Mouse (Mus musculus): ENCODE measurements at regions not wholly inside any gene's neighbourhood (a gene's known extent, or its start where the extent isn't known, plus 50 kb on each side); places are given as distances from the start of the nearest gene placed in this dataset.

- no peak for DNase-seq (ENCODE audit: low spot score)
Measured at GRCm38 (mm10) chr10:17001320-17001719, 721.7 kb upstream of the Cited2 start.

GRCm38 (mm10) chr10:17003123-17003849, 719.7 kb upstream of the Cited2 start:
- DNase-seq (ENCODE audit: low spot score) = no peak

- no peak for DNase-seq (ENCODE audit: low spot score)
Measured at GRCm38 (mm10) chr10:17008683-17009082, 714.3 kb upstream of the Cited2 start.

GRCm38 (mm10) chr10:17010047-17010446, 713.0 kb upstream of the Cited2 start:
- DNase-seq (ENCODE audit: low spot score) = no peak

GRCm38 (mm10) chr10:17011876-17012275, 711.1 kb upstream of the Cited2 start:
- DNase-seq (ENCODE audit: low spot score) = no peak

- no peak for DNase-seq (ENCODE audit: low spot score)
Measured at GRCm38 (mm10) chr10:17012541-17012975, 710.5 kb upstream of the Cited2 start.

GRCm38 (mm10) chr10:17014826-17015225, 708.2 kb upstream of the Cited2 start:
- no peak for DNase-seq (ENCODE audit: low spot score)

- DNase-seq (ENCODE audit: low spot score) = no peak
Measured at GRCm38 (mm10) chr10:17016854-17017253, 706.2 kb upstream of the Cited2 start.

- no peak for DNase-seq (ENCODE audit: low spot score)
Measured at GRCm38 (mm10) chr10:17022216-17023158, 700.5 kb upstream of the Cited2 start.

GRCm38 (mm10) chr10:17023571-17024293, 699.3 kb upstream of the Cited2 start:
- no peak for DNase-seq (ENCODE audit: low spot score)

- no peak for DNase-seq (ENCODE audit: low spot score)
Measured at GRCm38 (mm10) chr10:17024294-17024665, 698.7 kb upstream of the Cited2 start.

GRCm38 (mm10) chr10:17034892-17035775, 687.9 kb upstream of the Cited2 start:
- no peak for DNase-seq (ENCODE audit: low spot score)

GRCm38 (mm10) chr10:17038259-17039043, 684.6 kb upstream of the Cited2 start:
- DNase-seq (ENCODE audit: low spot score) = no peak

- DNase-seq (ENCODE audit: low spot score) = no peak
Measured at GRCm38 (mm10) chr10:17042090-17042489, 680.9 kb upstream of the Cited2 start.

GRCm38 (mm10) chr10:17042973-17043372, 680.0 kb upstream of the Cited2 start:
- DNase-seq (ENCODE audit: low spot score) = no peak

- no peak for DNase-seq (ENCODE audit: low spot score)
Measured at GRCm38 (mm10) chr10:17046765-17047164, 676.3 kb upstream of the Cited2 start.

- no peak for DNase-seq (ENCODE audit: low spot score)
Measured at GRCm38 (mm10) chr10:17072906-17073305, 650.1 kb upstream of the Cited2 start.

GRCm38 (mm10) chr10:17074013-17074401, 649.0 kb upstream of the Cited2 start:
- DNase-seq (ENCODE audit: low spot score) = no peak

- no peak for DNase-seq (ENCODE audit: low spot score)
Measured at GRCm38 (mm10) chr10:17074402-17075027, 648.5 kb upstream of the Cited2 start.

- DNase-seq (ENCODE audit: low spot score) = no peak
Measured at GRCm38 (mm10) chr10:17075147-17075546, 647.9 kb upstream of the Cited2 start.
